Mouse (Mus musculus): ENCODE data around the gene Lyrm7. TPM values are rescaled to one million over a fixed set of nuclear protein-coding genes. Genes with fewer than 3 reads are reported as not detected.
A peak's percentile ranks its signal among the peaks of the same experiment; 100 is the strongest.
"Not testable (repeated sequence)": the region's sequence is repeated elsewhere in the genome, so short reads cannot be mapped to it uniquely, and the experiment has no call there.

The Lyrm7 gene
- polyA plus RNA-seq, 1 experiment from 2014 or later, result 5.8 TPM

- H3K27ac ChIP-seq (ENCODE audit: low read depth, low read length), result no peak overlapping the region
- no peaks in the 10 kb centered on the region; the same call in 1 of the 2 replicates for H3K27me3 ChIP-seq (ENCODE audit: control insufficient read depth, insufficient read depth, low read length)
- peaks cover 5% of the 10 kb centered on the region; the same call in 1 of the 2 replicates for H3K4me1 ChIP-seq (ENCODE audit: control insufficient read depth, insufficient read depth, low read length)
- no peaks in the 10 kb centered on the region for H3K36me3 ChIP-seq (ENCODE audit: control insufficient read depth, insufficient read depth, low read length)
- ATAC-seq (ENCODE audit: low FRiP score) (no peak), DNase-seq (ENCODE audit: low spot score, missing footprints) (peak; percentile 75)
- 78% methylated on average over 5 of the region's 5 CpGs for WGBS
- peak overlapping the region; percentile 58 for H3K9ac ChIP-seq (ENCODE audit: low read length)
- H3K4me2 ChIP-seq, result peak overlapping the region; percentile 81
- H3K4me3 ChIP-seq (ENCODE audit: low read depth, low read length), result peak overlapping the region; percentile 37
- H3K9me3 ChIP-seq (ENCODE audit: control insufficient read depth, low read length), result no peaks in the 10 kb centered on the region
Observed at GRCm38 (mm10) chr11:54903339-54903738, 42.6 kb upstream of the Lyrm7 start.

GRCm38 (mm10) chr11:54902333-54903323, 41.9 kb upstream of the Lyrm7 start, which contains the start of gene Gpx3:
Gene Gpx3 (plus strand): TSS chr11:54902453.
- no peaks in the 10 kb centered on the region for H3K36me3 ChIP-seq (ENCODE audit: control insufficient read depth, insufficient read depth, low read length)
- peak; percentile 94 for DNase-seq (ENCODE audit: low spot score, missing footprints)
- H3K27ac ChIP-seq (ENCODE audit: low read depth, low read length), result no peak within 1 kb of the TSS
- H3K9me3 ChIP-seq (ENCODE audit: control insufficient read depth, low read length), result no peaks in the 10 kb centered on the region
- WGBS, result 18% methylated on average over 42 of the region's 45 CpGs
- H3K27me3 ChIP-seq (ENCODE audit: control insufficient read depth, insufficient read depth, low read length), result no peaks in the 10 kb centered on the region; the same call in 1 of the 2 replicates
- peak within 1 kb of the TSS; percentile 37 for H3K4me3 ChIP-seq (ENCODE audit: low read depth, low read length)
- H3K4me1 ChIP-seq (ENCODE audit: control insufficient read depth, insufficient read depth, low read length), result peaks cover 6% of the 10 kb centered on the region; the same call in 1 of the 2 replicates
- peak within 1 kb of the TSS; percentile 81 for H3K4me2 ChIP-seq
- peak; percentile 92 for ATAC-seq (ENCODE audit: low FRiP score)
- H3K9ac ChIP-seq (ENCODE audit: low read length), result peak within 1 kb of the TSS; percentile 58

GRCm38 (mm10) chr11:54899657-54900056, 38.9 kb upstream of the Lyrm7 start:
- no peak for DNase-seq (ENCODE audit: low spot score, missing footprints)
- no peak overlapping the region for H3K9ac ChIP-seq (ENCODE audit: low read length)
- H3K4me2 ChIP-seq, result no peak overlapping the region
- H3K4me3 ChIP-seq (ENCODE audit: low read depth, low read length), result no peak overlapping the region
- peaks cover 7% of the 10 kb centered on the region; the same call in 1 of the 2 replicates for H3K4me1 ChIP-seq (ENCODE audit: control insufficient read depth, insufficient read depth, low read length)
- no peak overlapping the region for H3K27ac ChIP-seq (ENCODE audit: low read depth, low read length)
- H3K27me3 ChIP-seq (ENCODE audit: control insufficient read depth, insufficient read depth, low read length), result no peaks in the 10 kb centered on the region; the same call in 1 of the 2 replicates
- ATAC-seq (ENCODE audit: low FRiP score), result no peak
- 71% methylated on average over 4 of the region's 4 CpGs for WGBS
- no peaks in the 10 kb centered on the region for H3K36me3 ChIP-seq (ENCODE audit: control insufficient read depth, insufficient read depth, low read length)
- H3K9me3 ChIP-seq (ENCODE audit: control insufficient read depth, low read length), result no peaks in the 10 kb centered on the region

GRCm38 (mm10) chr11:54897470-54897869, 36.8 kb upstream of the Lyrm7 start:
- H3K36me3 ChIP-seq (ENCODE audit: control insufficient read depth, insufficient read depth, low read length), result no peaks in the 10 kb centered on the region
- no peaks in the 10 kb centered on the region for H3K27me3 ChIP-seq (ENCODE audit: control insufficient read depth, insufficient read depth, low read length)
- H3K4me1 ChIP-seq (ENCODE audit: control insufficient read depth, insufficient read depth, low read length), result 0 out of 2 replicates have a peak, but pooled peaks cover 2% of the 10 kb centered on the region
- 42% methylated on average over 5 of the region's 5 CpGs for WGBS
- H3K4me2 ChIP-seq, result no peak overlapping the region
- no peak overlapping the region for H3K27ac ChIP-seq (ENCODE audit: low read depth, low read length)
- H3K9ac ChIP-seq (ENCODE audit: low read length), result no peak overlapping the region
- no peak for ATAC-seq (ENCODE audit: low FRiP score)
- no peaks in the 10 kb centered on the region for H3K9me3 ChIP-seq (ENCODE audit: control insufficient read depth, low read length)
- no peak overlapping the region for H3K4me3 ChIP-seq (ENCODE audit: low read depth, low read length)
- peak; percentile 75 for DNase-seq (ENCODE audit: low spot score, missing footprints)

GRCm38 (mm10) chr11:54896646-54897045, 35.9 kb upstream of the Lyrm7 start:
- H3K9me3 ChIP-seq (ENCODE audit: control insufficient read depth, low read length); H3K9ac ChIP-seq (ENCODE audit: low read length); H3K4me1 ChIP-seq (ENCODE audit: control insufficient read depth, insufficient read depth, low read length); H3K27ac ChIP-seq (ENCODE audit: low read depth, low read length); ATAC-seq (ENCODE audit: low FRiP score); H3K36me3 ChIP-seq (ENCODE audit: control insufficient read depth, insufficient read depth, low read length); DNase-seq (ENCODE audit: low spot score, missing footprints); H3K27me3 ChIP-seq (ENCODE audit: control insufficient read depth, insufficient read depth, low read length); H3K4me3 ChIP-seq (ENCODE audit: low read depth, low read length); H3K4me2 ChIP-seq: not testable (repeated sequence)
- 89% methylated on average over 3 of the region's 3 CpGs for WGBS

- no peak overlapping the region for H3K4me3 ChIP-seq (ENCODE audit: low read depth, low read length)
- H3K9ac ChIP-seq (ENCODE audit: low read length), result no peak overlapping the region
- H3K27ac ChIP-seq (ENCODE audit: low read depth, low read length), result no peak overlapping the region
- H3K27me3 ChIP-seq (ENCODE audit: control insufficient read depth, insufficient read depth, low read length), result no peaks in the 10 kb centered on the region
- H3K9me3 ChIP-seq (ENCODE audit: control insufficient read depth, low read length), result no peaks in the 10 kb centered on the region
- H3K4me1 ChIP-seq (ENCODE audit: control insufficient read depth, insufficient read depth, low read length), result 0 out of 2 replicates have a peak, but pooled peaks cover 2% of the 10 kb centered on the region
- H3K4me2 ChIP-seq, result no peak overlapping the region
- no peaks in the 10 kb centered on the region for H3K36me3 ChIP-seq (ENCODE audit: control insufficient read depth, insufficient read depth, low read length)
- WGBS, result 76% methylated on average over 9 of the region's 9 CpGs
- ATAC-seq (ENCODE audit: low FRiP score) (no peak), DNase-seq (ENCODE audit: low spot score, missing footprints) (no peak)
Observed at GRCm38 (mm10) chr11:54894589-54894988, 33.9 kb upstream of the Lyrm7 start.

- no peak overlapping the region for H3K4me3 ChIP-seq (ENCODE audit: low read depth, low read length)
- no peaks in the 10 kb centered on the region for H3K27me3 ChIP-seq (ENCODE audit: control insufficient read depth, insufficient read depth, low read length)
- DNase-seq (ENCODE audit: low spot score, missing footprints) (peak; percentile 74), ATAC-seq (ENCODE audit: low FRiP score) (no peak)
- no peaks in the 10 kb centered on the region for H3K4me1 ChIP-seq (ENCODE audit: control insufficient read depth, insufficient read depth, low read length)
- H3K9ac ChIP-seq (ENCODE audit: low read length), result no peak overlapping the region
- WGBS, result 53% methylated on average over 7 of the region's 7 CpGs
- H3K9me3 ChIP-seq (ENCODE audit: control insufficient read depth, low read length), result no peaks in the 10 kb centered on the region
- H3K27ac ChIP-seq (ENCODE audit: low read depth, low read length), result no peak overlapping the region
- H3K36me3 ChIP-seq (ENCODE audit: control insufficient read depth, insufficient read depth, low read length), result no peaks in the 10 kb centered on the region
- H3K4me2 ChIP-seq, result no peak overlapping the region
Observed at GRCm38 (mm10) chr11:54892091-54892490, 31.4 kb upstream of the Lyrm7 start.

- DNase-seq (ENCODE audit: low spot score, missing footprints) (peak; percentile 64), ATAC-seq (ENCODE audit: low FRiP score) (no peak)
- Histone ChIP-seq H3K27ac (ENCODE audit: low read depth, low read length) (no peak overlapping the region), H3K9me3 (ENCODE audit: control insufficient read depth, low read length) (no peaks in the 10 kb centered on the region), H3K4me3 (ENCODE audit: low read depth, low read length) (no peak overlapping the region), H3K9ac (ENCODE audit: low read length) (no peak overlapping the region), H3K4me2 (no peak overlapping the region), H3K36me3 (ENCODE audit: control insufficient read depth, insufficient read depth, low read length) (no peaks in the 10 kb centered on the region), H3K4me1 (ENCODE audit: control insufficient read depth, insufficient read depth, low read length) (no peaks in the 10 kb centered on the region), H3K27me3 (ENCODE audit: control insufficient read depth, insufficient read depth, low read length) (no peaks in the 10 kb centered on the region)
- 85% methylated on average over 5 of the region's 5 CpGs for WGBS
Observed at GRCm38 (mm10) chr11:54891341-54891740, 30.6 kb upstream of the Lyrm7 start.

- Histone ChIP-seq H3K36me3 (ENCODE audit: control insufficient read depth, insufficient read depth, low read length) (no peaks in the 10 kb centered on the region), H3K4me1 (ENCODE audit: control insufficient read depth, insufficient read depth, low read length) (no peaks in the 10 kb centered on the region), H3K9me3 (ENCODE audit: control insufficient read depth, low read length) (no peaks in the 10 kb centered on the region), H3K4me2 (no peak overlapping the region), H3K9ac (ENCODE audit: low read length) (no peak overlapping the region), H3K27ac (ENCODE audit: low read depth, low read length) (no peak overlapping the region), H3K4me3 (ENCODE audit: low read depth, low read length) (no peak overlapping the region), H3K27me3 (ENCODE audit: control insufficient read depth, insufficient read depth, low read length) (no peaks in the 10 kb centered on the region)
- 85% methylated on average over 6 of the region's 6 CpGs for WGBS
- DNase-seq (ENCODE audit: low spot score, missing footprints) (peak; percentile 31), ATAC-seq (ENCODE audit: low FRiP score) (no peak)
Observed at GRCm38 (mm10) chr11:54887927-54888326, 27.2 kb upstream of the Lyrm7 start.
